Mouse (Mus musculus): ENCODE measurements around the gene 9230102O04Rik.

DNA sequence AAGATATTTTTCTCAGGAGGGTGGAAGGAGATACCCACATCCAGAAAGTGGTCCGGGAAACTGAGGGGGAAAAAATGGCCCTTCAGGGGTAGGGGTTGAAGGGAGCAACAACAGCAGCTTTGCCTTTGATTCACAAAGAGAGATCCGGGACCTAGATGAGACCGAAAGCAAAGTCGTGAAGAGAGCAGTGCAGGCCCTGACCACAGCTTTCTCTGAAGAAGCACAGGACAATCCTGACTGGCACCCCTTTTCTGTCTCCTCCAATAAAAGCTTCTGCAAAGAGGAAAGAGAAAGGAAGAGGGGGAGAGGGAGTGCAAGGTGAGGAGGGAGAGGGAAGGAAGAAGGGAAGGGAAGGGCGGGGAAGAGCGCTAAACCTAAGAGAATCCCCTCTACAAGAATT lies 17.5 kb downstream of the 9230102O04Rik start:
- TF ChIP-seq EP300 (optimal IDR thresholded peaks at IDR 0.05) = no peak
- TF ChIP-seq CTCF (IDR thresholded peaks at IDR 0.05; ENCODE audit: low read depth) = no peak

Data from stomach, postnatal 0 days (tissue).